Mouse (Mus musculus) CH12.LX (cell line): ENCODE results near the gene Utp20. TPM values are rescaled to one million over a fixed set of nuclear protein-coding genes. Genes with fewer than 3 reads are reported as not detected.

ENCODE experiments used
- DNase-seq: peaks from one replicate; pipeline ENCODE4 v3.0.0-alpha.2; 2013; ENCODE audit errors: extremely low read depth
- H3K27ac ChIP-seq: 2 replicates; pipeline ENCODE4 v1.5.1; 2012; ENCODE audit warnings: low read depth, mild to moderate bottlenecking, control low read depth, moderate library complexity; ENCODE audit not compliant: insufficient read depth
- H3K27me3 ChIP-seq: replicated peaks from 2 replicates; pipeline ENCODE3; 2012; ENCODE audit warnings: inconsistent platforms
- H3K36me3 ChIP-seq, 2 experiments: replicated peaks in 1 of 2; 2 replicates each; pipeline versions ENCODE3 to v1.6.1; 2012; ENCODE audit warnings: inconsistent platforms in 1 of 2, low read length in 1 of 2, mild to moderate bottlenecking in 1 of 2, mixed read lengths in 1 of 2, moderate library complexity in 1 of 2; ENCODE audit not compliant: control insufficient read depth in 1 of 2, insufficient read depth in 1 of 2
- H3K4me1 ChIP-seq, 2 experiments: 2 replicates each; pipeline ENCODE4 v1.6.1; 2012; ENCODE audit warnings: inconsistent platforms in 1 of 2, moderate library complexity in 1 of 2; ENCODE audit not compliant: insufficient read depth in 2 of 2, control insufficient read depth in 1 of 2
- H3K4me2 ChIP-seq: 2 replicates; pipeline ENCODE4 v1.6.1; 2012; ENCODE audit warnings: low read depth, mild to moderate bottlenecking, control low read depth; ENCODE audit not compliant: poor library complexity, insufficient read depth, severe bottlenecking
- H3K4me3 ChIP-seq, 3 experiments: fragments of 150-350 bp in 1 of 3; sonication (generic) in 1 of 3; replicated peaks in 1 of 3; 2 replicates each; pipeline versions ENCODE3 to v1.5.1; 2011 to 2012; ENCODE audit warnings: low read depth in 2 of 3, low read length in 2 of 3, mild to moderate bottlenecking in 2 of 3, moderate library complexity in 2 of 3, control low read depth in 1 of 3, improper control_type of control experiment in 1 of 3, inconsistent platforms in 1 of 3, mixed read lengths in 1 of 3; ENCODE audit not compliant: poor library complexity in 1 of 3
- H3K79me2 ChIP-seq: replicated peaks from 2 replicates; pipeline ENCODE4 v1.6.1; 2012; ENCODE audit warnings: mild to moderate bottlenecking, moderate library complexity; ENCODE audit not compliant: control insufficient read depth, poor library complexity, insufficient read depth, severe bottlenecking; ENCODE audit errors: extremely low read depth
- H3K9ac ChIP-seq: 2 replicates; pipeline ENCODE4 v1.6.1; 2012; ENCODE audit warnings: low read depth, mild to moderate bottlenecking, control low read depth, moderate library complexity; ENCODE audit not compliant: insufficient read depth
- H3K9me3 ChIP-seq: replicated peaks from 2 replicates; pipeline ENCODE3; 2012; ENCODE audit warnings: low read length, inconsistent platforms, mixed read lengths
- BHLHE40 ChIP-seq: IDR thresholded peaks from 2 replicates; pipeline ENCODE4 v1.6.1; 2011; ENCODE audit warnings: mild to moderate bottlenecking, low read depth, low read length, improper control_type of control experiment
- CHD1 ChIP-seq: IDR thresholded peaks from 2 replicates; pipeline ENCODE4 v1.6.1; 2012; ENCODE audit warnings: low read depth, low read length, improper control_type of control experiment, inconsistent platforms
- CHD2 ChIP-seq: IDR thresholded peaks from 2 replicates; pipeline ENCODE4 v1.6.1; 2011; ENCODE audit warnings: low read length, improper control_type of control experiment
- CTCF ChIP-seq, 2 experiments: IDR thresholded peaks in 1 of 2; conservative IDR thresholded peaks in 1 of 2; 2 replicates each; pipeline ENCODE4 v1.5.1; 2011 to 2012; ENCODE audit warnings: low read depth in 2 of 2, low read length in 2 of 2, improper control_type of control experiment in 1 of 2, inconsistent platforms in 1 of 2, mild to moderate bottlenecking in 1 of 2, moderate library complexity in 1 of 2
- E2F4 ChIP-seq: IDR thresholded peaks from 2 replicates; pipeline ENCODE4 v1.6.1; 2011; ENCODE audit warnings: low read depth, low read length, improper control_type of control experiment; ENCODE audit not compliant: insufficient replicate concordance
- ELF1 ChIP-seq: IDR thresholded peaks from 2 replicates; pipeline ENCODE4 v1.6.1; 2014; ENCODE audit warnings: low read depth, mild to moderate bottlenecking, inconsistent platforms, low read length, improper control_type of control experiment
- EP300 ChIP-seq: IDR thresholded peaks from 2 replicates; pipeline ENCODE4 v1.6.1; 2011; ENCODE audit warnings: low read length, improper control_type of control experiment
- ETS1 ChIP-seq: conservative IDR thresholded peaks from 2 replicates; pipeline ENCODE4 v1.6.1; 2012; ENCODE audit warnings: low read depth, mild to moderate bottlenecking, inconsistent platforms, low read length, improper control_type of control experiment, moderate library complexity
- GABPA ChIP-seq: IDR thresholded peaks from 2 replicates; pipeline ENCODE4 v1.6.1; 2012; ENCODE audit warnings: low read depth, low read length, improper control_type of control experiment, inconsistent platforms; ENCODE audit not compliant: insufficient replicate concordance
- HCFC1 ChIP-seq: IDR thresholded peaks from 2 replicates; pipeline ENCODE4 v1.6.1; 2012; ENCODE audit warnings: low read depth, mild to moderate bottlenecking, inconsistent platforms, low read length, improper control_type of control experiment
- IRF4 ChIP-seq: IDR thresholded peaks from 2 replicates; pipeline ENCODE4 v1.6.1; 2014; ENCODE audit warnings: low read depth, mild to moderate bottlenecking, inconsistent platforms, low read length, improper control_type of control experiment
- JUN ChIP-seq: IDR thresholded peaks from 2 replicates; pipeline ENCODE4 v1.6.1; 2011; ENCODE audit warnings: low read depth, mild to moderate bottlenecking, low read length, improper control_type of control experiment, moderate library complexity; ENCODE audit not compliant: insufficient read depth
- JUND ChIP-seq: conservative IDR thresholded peaks from 2 replicates; pipeline ENCODE4 v1.6.1; 2011; ENCODE audit warnings: low read depth, low read length, improper control_type of control experiment
- KAT2A ChIP-seq: IDR thresholded peaks from 2 replicates; pipeline ENCODE4 v1.6.1; 2012; ENCODE audit warnings: low read length, improper control_type of control experiment, inconsistent platforms; ENCODE audit not compliant: insufficient replicate concordance
- MAFK ChIP-seq: IDR thresholded peaks from 2 replicates; pipeline ENCODE4 v1.6.1; 2011; ENCODE audit warnings: low read length, improper control_type of control experiment; ENCODE audit not compliant: insufficient replicate concordance
- MAX ChIP-seq: IDR thresholded peaks from 2 replicates; pipeline ENCODE4 v1.6.1; 2011; ENCODE audit warnings: low read length, improper control_type of control experiment
- MAZ ChIP-seq: IDR thresholded peaks from 2 replicates; pipeline ENCODE4 v1.6.1; 2012; ENCODE audit warnings: low read depth, mild to moderate bottlenecking, inconsistent platforms, low read length, improper control_type of control experiment, moderate library complexity
- MEF2A ChIP-seq: IDR thresholded peaks from 2 replicates; pipeline ENCODE4 v1.6.1; 2014; ENCODE audit warnings: low read depth, mild to moderate bottlenecking, inconsistent platforms, low read length, improper control_type of control experiment, borderline replicate concordance
- MXI1 ChIP-seq: IDR thresholded peaks from 2 replicates; pipeline ENCODE4 v1.6.1; 2011; ENCODE audit warnings: mild to moderate bottlenecking, low read depth, low read length, improper control_type of control experiment
- MYC ChIP-seq: IDR thresholded peaks from 2 replicates; pipeline ENCODE4 v1.6.1; 2011; ENCODE audit warnings: low read depth, mild to moderate bottlenecking, improper control_type of control experiment, low read length
- NELFE ChIP-seq: IDR thresholded peaks from 2 replicates; pipeline ENCODE4 v1.6.1; 2011; ENCODE audit warnings: low read depth, low read length, improper control_type of control experiment
- NRF1 ChIP-seq: IDR thresholded peaks from 2 replicates; pipeline ENCODE4 v1.6.1; 2014; ENCODE audit warnings: low read depth, mild to moderate bottlenecking, inconsistent platforms, low read length, improper control_type of control experiment, moderate library complexity
- PAX5 ChIP-seq: IDR thresholded peaks from 2 replicates; pipeline ENCODE4 v1.6.1; 2012; ENCODE audit warnings: low read length, inconsistent platforms, mixed read lengths
- POLR2A ChIP-seq: IDR thresholded peaks from 2 replicates; pipeline ENCODE4 v1.6.1; 2011; ENCODE audit warnings: low read depth, mild to moderate bottlenecking, improper control_type of control experiment, low read length
- POLR2AphosphoS2 ChIP-seq: IDR thresholded peaks from 2 replicates; pipeline ENCODE4 v1.6.1; 2011; ENCODE audit warnings: low read depth, low read length, improper control_type of control experiment
- RAD21 ChIP-seq: IDR thresholded peaks from 2 replicates; pipeline ENCODE4 v1.6.1; 2011; ENCODE audit warnings: low read depth, mild to moderate bottlenecking, low read length, improper control_type of control experiment, moderate library complexity
- RCOR1 ChIP-seq: conservative IDR thresholded peaks from 2 replicates; pipeline ENCODE4 v1.6.1; 2012; ENCODE audit warnings: low read depth, mild to moderate bottlenecking, inconsistent platforms, low read length, improper control_type of control experiment
- SIN3A ChIP-seq: IDR thresholded peaks from 2 replicates; pipeline ENCODE4 v1.6.1; 2012; ENCODE audit warnings: low read length, improper control_type of control experiment, inconsistent platforms
- SMC3 ChIP-seq: IDR thresholded peaks from 2 replicates; pipeline ENCODE4 v1.6.1; 2011; ENCODE audit warnings: low read depth, low read length, improper control_type of control experiment
- TCF12 ChIP-seq: IDR thresholded peaks from 2 replicates; pipeline ENCODE4 v1.6.1; 2014; ENCODE audit warnings: low read depth, mild to moderate bottlenecking, inconsistent platforms, low read length, improper control_type of control experiment
- UBTF ChIP-seq: IDR thresholded peaks from 2 replicates; pipeline ENCODE4 v1.6.1; 2012; ENCODE audit warnings: low read depth, mild to moderate bottlenecking, inconsistent platforms, low read length, improper control_type of control experiment, moderate library complexity
- ZC3H11A ChIP-seq: IDR thresholded peaks from 2 replicates; pipeline ENCODE4 v1.6.1; 2012; ENCODE audit warnings: low read depth, mild to moderate bottlenecking, inconsistent platforms, low read length, improper control_type of control experiment
- ZKSCAN1 ChIP-seq: IDR thresholded peaks from 2 replicates; pipeline ENCODE4 v1.6.1; 2012; ENCODE audit warnings: low read depth, inconsistent platforms, low read length, improper control_type of control experiment, borderline replicate concordance
- ZMIZ1 ChIP-seq: IDR thresholded peaks from 2 replicates; pipeline ENCODE4 v1.6.1; 2012; ENCODE audit warnings: low read depth, mild to moderate bottlenecking, inconsistent platforms, low read length, improper control_type of control experiment
- ZNF384 ChIP-seq: IDR thresholded peaks from 2 replicates; pipeline ENCODE4 v1.6.1; 2012; ENCODE audit warnings: low read depth, low read length, improper control_type of control experiment, inconsistent platforms
- dilution Hi-C: fragments of 300-500 bp; cut with MboI; formaldehyde crosslinking; loops from 2 replicates; pipeline ENCODE4 v1.14.3; 2020; ENCODE audit warnings: low sequenced_read_pairs; ENCODE audit not compliant: extremely low pct_unique_long_range_greater_than_20kb, extremely low pct_ligation_motif_present
- in situ Hi-C: fragments of 300-500 bp; cut with MboI; formaldehyde crosslinking; loops from 3 replicates; pipeline ENCODE4 v1.14.3; 2019; ENCODE audit warnings: low sequenced_read_pairs, low pct_ligation_motif_present, low pct_unique_long_range_greater_than_20kb, mixed read lengths
- polyA plus RNA-seq: library from polyadenylated mRNA; unstranded; fragments of >175 nt; gene quantifications from 2 replicates; pipeline ENCODE4 v1.2.1, GENCODE M21; 2012; ENCODE audit warnings: low read depth; ENCODE audit not compliant: insufficient read length
- total RNA-seq, 2 experiments: library from RNA; depleted of rRNA; stranded (reverse); fragments of 300-350 nt in 1 of 2; fragments of >200 nt in 1 of 2; gene quantifications; 2 replicates each; pipeline ENCODE4 v1.2.3; 2012 to 2014

Utp20 gene
- total and polyA plus RNA-seq, 3 experiments: 40.1 to 70.4 (median 43.0) TPM

DNA sequence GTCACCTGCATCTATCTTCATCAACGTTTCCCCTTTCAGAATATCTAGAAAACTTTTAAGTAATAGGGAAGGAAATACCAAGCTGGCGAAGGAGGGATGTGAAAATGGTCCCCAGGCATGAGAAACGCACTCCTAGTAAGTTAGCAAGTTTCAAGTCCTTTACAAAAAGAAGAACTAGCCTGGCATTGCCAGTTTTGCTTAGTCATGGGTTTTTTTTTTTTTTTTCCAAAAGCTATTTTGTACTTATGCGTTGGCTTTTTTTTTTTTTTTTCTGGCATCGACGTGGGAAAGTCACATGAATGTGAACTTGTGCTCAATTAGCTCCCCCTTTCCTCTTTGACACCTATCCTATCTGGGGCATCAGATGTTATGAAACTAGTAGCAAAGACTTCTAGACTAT lies 114.2 kb downstream of the Utp20 start (continued):
- no peak for TF ChIP-seq NELFE
- TF ChIP-seq MAX: no peak
- no peak for TF ChIP-seq POLR2AphosphoS2
- TF ChIP-seq JUND: no peak
- TF ChIP-seq RCOR1: no peak

DNA sequence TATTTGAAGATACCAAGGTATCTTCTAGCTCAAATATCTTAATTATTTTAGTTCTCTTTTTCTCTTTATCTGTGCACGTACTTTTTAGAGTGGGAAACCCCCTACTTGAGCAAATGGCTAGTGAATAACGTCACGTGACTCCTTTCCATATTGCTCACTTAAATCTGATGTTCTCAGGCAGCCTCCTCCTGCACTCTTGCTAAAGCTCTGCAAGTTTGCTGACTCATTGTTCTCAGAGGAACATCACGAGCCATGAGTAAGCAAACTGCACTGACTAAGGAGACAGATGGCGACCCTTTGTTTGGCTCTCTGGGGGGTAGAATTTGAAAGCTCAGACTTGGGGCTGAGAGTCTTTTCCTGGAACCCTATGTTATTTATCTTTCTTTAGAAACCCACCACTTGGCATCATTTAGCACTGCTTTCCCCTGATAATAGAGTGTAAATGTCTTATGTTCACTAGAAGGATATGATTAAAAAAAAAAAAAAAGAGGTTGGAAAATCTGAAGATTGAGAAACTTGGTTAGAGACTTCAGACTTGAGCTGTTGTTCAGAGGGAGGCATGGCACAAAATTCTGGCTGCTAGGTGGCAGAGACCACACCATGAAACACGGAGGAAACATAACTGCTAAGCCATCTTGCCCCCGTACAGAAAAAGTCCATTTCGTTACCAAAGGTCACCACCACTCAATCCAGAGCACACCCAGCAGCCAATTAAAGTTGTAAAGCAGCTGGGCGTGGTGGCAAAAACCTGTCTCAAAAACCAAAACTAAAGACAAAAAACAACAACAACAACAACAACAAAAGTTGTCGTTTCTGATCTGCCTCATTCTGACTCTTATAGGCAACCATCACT lies 117.7 kb downstream of the Utp20 start:
- no peak overlapping the region for H3K4me3 ChIP-seq
- no peak overlapping the region for H3K27ac ChIP-seq
- DNase-seq: peak; percentile 91
- no peaks in the 10 kb centered on the region for H3K27me3 ChIP-seq
- H3K4me2 ChIP-seq: peak overlapping the region; percentile 85
- in situ Hi-C loops (no loop called here), dilution Hi-C loops (no loop called here)
- H3K4me1 ChIP-seq: peaks cover 8 to 37% of the 10 kb centered on the region in 2 experiments
- H3K9ac ChIP-seq: 0 out of 2 replicates have a peak overlapping the region, but pooled peaks have one; percentile 29
- no peaks in the 10 kb centered on the region for H3K79me2 ChIP-seq
- no peaks in the 10 kb centered on the region for H3K36me3 ChIP-seq
- H3K9me3 ChIP-seq: peaks cover 4% of the 10 kb centered on the region
- TF ChIP-seq MEF2A (no peak), MYC (no peak), E2F4 (no peak), MXI1 (peak; percentile 60; the same call in 1 of the 2 replicates), KAT2A (no peak), NELFE (no peak), CHD1 (no peak), POLR2AphosphoS2 (no peak), CTCF (conservative IDR thresholded peaks at IDR 0.05 in 1 of 2, IDR thresholded peaks at IDR 0.05 in 1 of 2; ENCODE audit: low read depth in 2 of 2, low read length in 2 of 2) (no peak), EP300 (peak; percentile 28; the same call in 1 of the 2 replicates), HCFC1 (no peak), RAD21 (no peak), JUND (peak; percentile 50), IRF4 (0 out of 2 replicates have a peak, but pooled peaks have one; percentile 56), ETS1 (peak; percentile 90), MAX (peak; percentile 75), UBTF (no peak), MAFK (peak; percentile 98), ZKSCAN1 (no peak), NRF1 (no peak), ZC3H11A (no peak), RCOR1 (no peak), POLR2A (no peak), PAX5 (no peak), CHD2 (no peak), SMC3 (no peak), MAZ (no peak), ELF1 (no peak), ZNF384 (0 out of 2 replicates have a peak, but pooled peaks have one; percentile 58), TCF12 (peak; percentile 38; the same call in 1 of the 2 replicates), BHLHE40 (peak; percentile 95), ZMIZ1 (no peak), JUN (no peak), SIN3A (peak; percentile 69; the same call in 1 of the 2 replicates), GABPA (no peak)
